Comparison of ENCODE assay signal across 8 mouse cellular contexts in the genomic region with DNA sequence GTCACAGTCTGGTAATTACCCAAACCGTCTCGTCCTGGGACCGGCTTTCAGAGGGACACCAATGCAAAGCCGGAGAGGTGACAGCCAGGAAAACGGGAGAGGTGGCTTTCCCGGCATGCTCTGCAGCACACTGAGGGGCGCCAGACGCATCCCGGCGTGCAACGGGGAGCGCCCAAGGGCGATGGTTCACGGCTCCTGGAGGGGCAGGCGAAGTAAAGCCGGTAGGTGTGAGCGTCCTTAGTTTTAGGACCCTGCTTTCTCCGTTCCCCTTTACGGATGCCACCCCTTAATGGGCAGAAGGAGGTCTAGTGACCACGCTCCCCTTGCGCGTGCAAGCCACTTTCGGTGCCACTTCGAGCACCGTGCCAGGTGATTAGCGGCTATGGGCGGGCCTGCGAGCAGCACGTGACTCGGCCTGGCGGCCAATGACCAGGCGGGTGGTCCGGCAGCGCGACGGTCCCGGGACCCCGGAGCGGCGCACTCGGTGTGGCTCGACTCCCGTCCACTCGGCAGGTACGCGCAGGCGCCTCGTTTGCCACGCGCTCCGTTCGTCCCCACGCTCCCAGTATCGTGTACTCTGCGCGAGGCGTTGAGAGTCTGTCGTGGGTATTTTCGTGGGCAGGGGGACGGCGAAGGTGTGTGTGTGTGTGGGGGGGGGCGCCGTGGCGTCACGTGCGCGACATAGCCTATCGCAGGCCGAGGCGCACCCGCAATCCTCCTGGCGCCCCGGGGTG. TPM values are rescaled to one million over a fixed set of nuclear protein-coding genes. Genes with fewer than 3 reads are reported as not detected.
DNase-seq lines count a peak whose midpoint lies in the region; ATAC-seq and TF ChIP-seq lines count a peak whose summit lies in the region.

No protein-coding gene starts in this region.

- peak overlapping the region; percentile 55 for H3K4me3 ChIP-seq in forebrain, embryonic 13.5 days
- peak overlapping the region; percentile 57 for H3K4me3 ChIP-seq in heart, postnatal 0 days (ENCODE audit: low read depth, low read length)
- H3K4me3 ChIP-seq in liver, embryonic 16.5 days (ENCODE audit: low read depth, low read length), result peak overlapping the region; percentile 66
- H3K4me3 ChIP-seq in neural tube, embryonic 13.5 days, result peak overlapping the region; percentile 53
- peak overlapping the region; percentile 49 for H3K4me3 ChIP-seq in stomach, postnatal 0 days (ENCODE audit: low read depth, low read length)

- no peaks in the 10 kb centered on the region for H3K9me3 ChIP-seq in forebrain, embryonic 13.5 days (replicated peaks)
- H3K9me3 ChIP-seq in heart, postnatal 0 days (replicated peaks; ENCODE audit: control insufficient read depth, low read length), result no peaks in the 10 kb centered on the region
- H3K9me3 ChIP-seq in liver, embryonic 16.5 days (replicated peaks; ENCODE audit: control insufficient read depth, low read length), result no peaks in the 10 kb centered on the region
- H3K9me3 ChIP-seq in neural tube, embryonic 13.5 days, result no peaks in the 10 kb centered on the region
- H3K9me3 ChIP-seq in stomach, postnatal 0 days (ENCODE audit: control insufficient read depth, low read length), result no peaks in the 10 kb centered on the region

- no peak for TF ChIP-seq EP300 in heart, postnatal 0 days (IDR thresholded peaks at IDR 0.05; ENCODE audit: low read depth)
- TF ChIP-seq EP300 in stomach, postnatal 0 days (optimal IDR thresholded peaks at IDR 0.05), result no peak

- peak; percentile 79 for ATAC-seq in cerebellum, adult (ENCODE audit: insufficient number of reproducible peaks, low FRiP score, low TSS enrichment)
- peak; percentile 94 for ATAC-seq in forebrain, embryonic 13.5 days
- peak; percentile 78 for ATAC-seq in heart, postnatal 0 days (ENCODE audit: insufficient read depth, low read depth)
- peak; percentile 77 for ATAC-seq in liver, embryonic 16.5 days (ENCODE audit: low read depth)
- ATAC-seq in neural tube, embryonic 13.5 days (ENCODE audit: low read depth), result peak; percentile 92
- ATAC-seq in stomach, postnatal 0 days (ENCODE audit: low FRiP score, low TSS enrichment), result peak; percentile 83

- WGBS in forebrain, embryonic 13.5 days, result under 1% methylated on average over 72 of the region's 73 CpGs
- under 1% methylated on average over 73 of the region's 73 CpGs for WGBS in heart, postnatal 0 days
- WGBS in liver, embryonic 16.5 days (ENCODE audit: insufficient replicate concordance), result under 1% methylated on average over 73 of the region's 73 CpGs
- under 1% methylated on average over 72 of the region's 73 CpGs for WGBS in neural tube, embryonic 13.5 days
- under 1% methylated on average over 70 of the region's 73 CpGs for WGBS in stomach, postnatal 0 days

- TF ChIP-seq CTCF in heart, postnatal 0 days (IDR thresholded peaks at IDR 0.05; ENCODE audit: low read depth), result no peak
- TF ChIP-seq CTCF in stomach, postnatal 0 days (IDR thresholded peaks at IDR 0.05; ENCODE audit: low read depth), result no peak; the same call in 1 of the 2 replicates

- H3K27me3 ChIP-seq in forebrain, embryonic 13.5 days, result peaks cover 15% of the 10 kb centered on the region
- H3K27me3 ChIP-seq in heart, postnatal 0 days (ENCODE audit: control insufficient read depth, insufficient read depth, low read length), result no peaks in the 10 kb centered on the region
- H3K27me3 ChIP-seq in liver, embryonic 16.5 days (ENCODE audit: control insufficient read depth, insufficient read depth, low read depth, low read length), result peaks cover 12% of the 10 kb centered on the region
- H3K27me3 ChIP-seq in neural tube, embryonic 13.5 days, result peaks cover 20% of the 10 kb centered on the region; the same call in 1 of the 2 replicates
- H3K27me3 ChIP-seq in stomach, postnatal 0 days (ENCODE audit: control insufficient read depth, insufficient read depth, low read length), result no peaks in the 10 kb centered on the region

- H3K4me2 ChIP-seq in forebrain, embryonic 13.5 days, result peak overlapping the region; percentile 85
- peak overlapping the region; percentile 88 for H3K4me2 ChIP-seq in heart, postnatal 0 days (ENCODE audit: low read depth, low read length)
- H3K4me2 ChIP-seq in liver, embryonic 16.5 days (ENCODE audit: low read depth, low read length), result peak overlapping the region; percentile 93
- H3K4me2 ChIP-seq in neural tube, embryonic 13.5 days, result peak overlapping the region; percentile 77
- peak overlapping the region; percentile 86 for H3K4me2 ChIP-seq in stomach, postnatal 0 days (replicated peaks; ENCODE audit: low read depth)

- H3K36me3 ChIP-seq in forebrain, embryonic 13.5 days (ENCODE audit: poor library complexity, severe bottlenecking), result no peaks in the 10 kb centered on the region
- no peaks in the 10 kb centered on the region for H3K36me3 ChIP-seq in heart, postnatal 0 days (replicated peaks; ENCODE audit: control insufficient read depth, insufficient read depth, low read length)
- no peaks in the 10 kb centered on the region for H3K36me3 ChIP-seq in liver, embryonic 16.5 days (ENCODE audit: control insufficient read depth, insufficient read depth)
- H3K36me3 ChIP-seq in neural tube, embryonic 13.5 days, result no peaks in the 10 kb centered on the region
- H3K36me3 ChIP-seq in stomach, postnatal 0 days (ENCODE audit: control insufficient read depth, insufficient read depth, low read length), result no peaks in the 10 kb centered on the region

- peak overlapping the region; percentile 67 for H3K27ac ChIP-seq in forebrain, embryonic 13.5 days
- peak overlapping the region; percentile 82 for H3K27ac ChIP-seq in heart, postnatal 0 days (ENCODE audit: low read depth)
- no peak overlapping the region for H3K27ac ChIP-seq in liver, embryonic 16.5 days (ENCODE audit: low read length)
- peak overlapping the region; percentile 93 for H3K27ac ChIP-seq in neural tube, embryonic 13.5 days (replicated peaks)
- peak overlapping the region; percentile 74 for H3K27ac ChIP-seq in stomach, postnatal 0 days (replicated peaks)

- H3K4me1 ChIP-seq in forebrain, embryonic 13.5 days, result peaks cover 18% of the 10 kb centered on the region; the same call in 1 of the 2 replicates
- H3K4me1 ChIP-seq in heart, postnatal 0 days (ENCODE audit: control insufficient read depth, insufficient read depth), result 0 out of 2 replicates have a peak, but pooled peaks cover 12% of the 10 kb centered on the region
- H3K4me1 ChIP-seq in liver, embryonic 16.5 days (ENCODE audit: control insufficient read depth, low read depth, low read length), result peaks cover 13% of the 10 kb centered on the region
- H3K4me1 ChIP-seq in neural tube, embryonic 13.5 days (replicated peaks), result peaks cover 11% of the 10 kb centered on the region
- H3K4me1 ChIP-seq in stomach, postnatal 0 days (replicated peaks; ENCODE audit: control insufficient read depth, insufficient read depth), result peaks cover 5% of the 10 kb centered on the region; the same call in 1 of the 2 replicates

- DNase-seq in CD8-positive naive resting alpha-beta T cell, adult 2 months (ENCODE audit: low read depth in 2 of 2, low spot score in 2 of 2), result peak; percentile 12 to 17
- peak; percentile 56 for DNase-seq in heart, postnatal 0 days (ENCODE audit: low spot score)
- DNase-seq in kidney, postnatal 36 days, result peak; percentile 50 to 80
- peak; percentile 73 for DNase-seq in stomach, postnatal 0 days (ENCODE audit: low spot score)

- H3K9ac ChIP-seq in forebrain, embryonic 13.5 days, result peak overlapping the region; percentile 71
- H3K9ac ChIP-seq in heart, postnatal 0 days (replicated peaks; ENCODE audit: low read depth, low read length), result peak overlapping the region; percentile 63
- peak overlapping the region; percentile 57 for H3K9ac ChIP-seq in liver, embryonic 16.5 days (ENCODE audit: low read depth, low read length)
- H3K9ac ChIP-seq in neural tube, embryonic 13.5 days, result peak overlapping the region; percentile 72
- peak overlapping the region; percentile 69 for H3K9ac ChIP-seq in stomach, postnatal 0 days (ENCODE audit: low read length)

RNA-seq across cellular contexts. Expression of gene Mga, which starts 24.5 kb away (rescaled TPM):
- polyA plus RNA-seq in forebrain, embryonic 13.5 days (2015; fragmentation: Nextera tagmentation; extraction: Ambion mirVana), result 28.5 and 28.8 TPM in 2 replicates
- 48.5 and 68.4 TPM in 2 replicates for total RNA-seq in heart, postnatal 0 days (2014; rRNA removed; ENCODE audit: low replicate concordance)
- 10.8 and 11.6 TPM in 2 replicates for polyA plus RNA-seq in heart, postnatal 0 days (2015; fragmentation: Nextera tagmentation; extraction: Ambion mirVana)
- polyA plus RNA-seq in liver, embryonic 16.5 days (2015; fragmentation: Nextera tagmentation; extraction: Ambion mirVana), result 6.1 TPM in 2 replicates
- 25.9 and 27.8 TPM in 2 replicates for polyA plus RNA-seq in neural tube, embryonic 13.5 days (2015; fragmentation: Nextera tagmentation; extraction: Ambion mirVana)
- polyA plus RNA-seq in stomach, postnatal 0 days (2015; fragmentation: Nextera tagmentation; extraction: Ambion mirVana), result 9.4 TPM in 2 replicates

Comparison
In these comparisons a context has a peak if more than half of its experiments do, and no peak if none do; other contexts are left out.
1. DNase-seq: peak in every context shown above with its lines; median percentile 73 in stomach, postnatal 0 days; 65 in kidney, postnatal 36 days; 56 in heart, postnatal 0 days; 14 in CD8-positive naive resting alpha-beta T cell, adult 2 months.